Mouse (Mus musculus) liver, embryonic 16.5 days (tissue): ENCODE data around the gene Prss36. TPM values are rescaled to one million over a fixed set of nuclear protein-coding genes. Genes with fewer than 3 reads are reported as not detected.

Source experiments
- ATAC-seq: fragments of 200-750 bp; cut with Nextera tagmentation; 2 replicates; pipeline ENCODE4 v1.8.0; 2017; ENCODE audit warnings: low read depth, mild to moderate bottlenecking, moderate number of reproducible peaks, moderate library complexity
- H3K27ac ChIP-seq: fragments of 300-500 bp; sonication (generic); 2 replicates; pipeline ENCODE4 v1.5.1; 2014; ENCODE audit warnings: mild to moderate bottlenecking, low read length
- H3K27me3 ChIP-seq: fragments of 300-500 bp; sonication (generic); 2 replicates; pipeline ENCODE4 v1.6.1; 2014; ENCODE audit warnings: low read depth, low read length, mixed read lengths; ENCODE audit not compliant: control insufficient read depth, insufficient read depth
- H3K36me3 ChIP-seq: fragments of 300-500 bp; sonication (generic); 2 replicates; pipeline ENCODE4 v1.6.1; 2014; ENCODE audit warnings: mild to moderate bottlenecking; ENCODE audit not compliant: control insufficient read depth, insufficient read depth
- H3K4me1 ChIP-seq: fragments of 300-500 bp; sonication (generic); 2 replicates; pipeline ENCODE4 v1.6.1; 2014; ENCODE audit warnings: low read depth, low read length, mixed read lengths; ENCODE audit not compliant: control insufficient read depth
- H3K4me2 ChIP-seq: fragments of 300-500 bp; sonication (generic); 2 replicates; pipeline ENCODE4 v1.6.1; 2014; ENCODE audit warnings: low read depth, low read length, mixed read lengths
- H3K4me3 ChIP-seq: fragments of 300-500 bp; sonication (generic); 2 replicates; pipeline ENCODE4 v1.5.1; 2014; ENCODE audit warnings: low read depth, mild to moderate bottlenecking, low read length
- H3K9ac ChIP-seq: fragments of 300-500 bp; sonication (generic); 2 replicates; pipeline ENCODE4 v1.6.1; 2014; ENCODE audit warnings: low read depth, low read length
- H3K9me3 ChIP-seq: fragments of 300-500 bp; sonication (generic); replicated peaks from 2 replicates; pipeline ENCODE4 v1.6.1; 2016; ENCODE audit warnings: low read length; ENCODE audit not compliant: control insufficient read depth
- WGBS: fragments of 180-500 bp; shearing (Covaris S2); extraction: QIAGEN DNeasy Blood & Tissue Kit; methylation state at CpG from one replicate; pipeline ENCODE4 v1.1.7; 2014; ENCODE audit not compliant: insufficient replicate concordance; 5-methylcytosine and 5-hydroxymethylcytosine counted together
- polyA plus RNA-seq: library from polyadenylated mRNA; unstranded; fragments of >200 nt; fragmentation: Nextera tagmentation; extraction: Ambion mirVana; gene quantifications from 2 replicates; pipeline ENCODE4 v1.2.1, GENCODE M21; 2015

Prss36 gene
- polyA plus RNA-seq, 1 experiment from 2014 or later, result 3.0 TPM

GRCm38 (mm10) chr7:127887191-127887590 lies 59.3 kb downstream of the Prss36 start:
- peaks cover 4% of the 10 kb centered on the region for H3K4me1 ChIP-seq
- no peak overlapping the region for H3K9ac ChIP-seq
- 88% methylated on average over 8 of the region's 8 CpGs for WGBS

DNA sequence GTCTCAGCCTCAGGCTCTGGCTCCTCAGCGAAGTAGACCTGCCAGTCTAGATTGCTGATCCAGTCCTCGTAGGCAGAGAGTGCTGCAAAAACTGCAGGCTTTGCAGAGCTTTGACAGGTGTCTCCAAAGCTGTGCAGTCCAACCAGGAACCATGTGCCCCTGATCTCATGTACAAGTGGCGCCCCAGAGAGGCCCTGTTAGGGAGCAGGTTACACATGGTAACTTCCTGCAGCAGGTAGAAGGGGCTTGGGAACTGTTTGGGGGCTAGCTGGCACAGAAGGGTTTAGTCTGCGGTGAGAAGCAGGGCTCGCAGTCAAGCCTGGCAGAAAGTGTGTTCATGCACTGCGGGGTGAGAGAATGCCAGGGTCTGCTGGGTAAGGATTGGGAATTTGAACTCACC lies 60.0 kb downstream of the Prss36 start:
- H3K4me3 ChIP-seq, result no peak overlapping the region
- 0 out of 2 replicates have a peak overlapping the region, but pooled peaks have one; percentile 8 for H3K9ac ChIP-seq
- no peak overlapping the region for H3K4me2 ChIP-seq
- H3K27ac ChIP-seq, result no peak overlapping the region
- no peak for ATAC-seq
- peaks cover 3% of the 10 kb centered on the region; the same call in 1 of the 2 replicates for H3K9me3 ChIP-seq
- no peaks in the 10 kb centered on the region for H3K27me3 ChIP-seq
- H3K36me3 ChIP-seq, result peaks cover 36% of the 10 kb centered on the region
- peaks cover 4% of the 10 kb centered on the region for H3K4me1 ChIP-seq
- 88% methylated on average over 6 of the region's 6 CpGs for WGBS

More at GRCm38 (mm10) chr7:127887191-127887590, 59.3 kb downstream of the Prss36 start:
- Histone ChIP-seq H3K4me3 (no peak overlapping the region), H3K36me3 (peaks cover 30% of the 10 kb centered on the region), H3K27me3 (no peaks in the 10 kb centered on the region), H3K4me2 (no peak overlapping the region), H3K9me3 (no peaks in the 10 kb centered on the region), H3K27ac (no peak overlapping the region)
- ATAC-seq, result no peak

GRCm38 (mm10) chr7:127885951-127886350 lies 60.6 kb downstream of the Prss36 start:
- H3K4me3 ChIP-seq, result no peak overlapping the region
- WGBS, result 46% methylated on average over 6 of the region's 6 CpGs
- H3K27me3 ChIP-seq, result no peaks in the 10 kb centered on the region
- ATAC-seq, result no peak
- H3K27ac ChIP-seq, result no peak overlapping the region
- peaks cover 4% of the 10 kb centered on the region for H3K4me1 ChIP-seq
- no peak overlapping the region for H3K4me2 ChIP-seq
- H3K36me3 ChIP-seq, result peaks cover 42% of the 10 kb centered on the region
- H3K9ac ChIP-seq, result no peak overlapping the region
- peaks cover 3% of the 10 kb centered on the region for H3K9me3 ChIP-seq

Other genes starting within 250 kb of the Prss36 start
- gene Bcl7c, start 237.8 kb downstream of the Prss36 start, polyA plus RNA-seq, result 16.8 and 17.0 TPM in 2 replicates
- 2.0 and 2.5 TPM in 2 replicates for gene Ctf1, start 234.0 kb downstream of the Prss36 start, polyA plus RNA-seq
- 0.05 TPM in 2 replicates for gene Ctf2, start 214.6 kb downstream of the Prss36 start, polyA plus RNA-seq
- 1.9 and 2.0 TPM in 2 replicates for gene Fbxl19, start 202.2 kb downstream of the Prss36 start, polyA plus RNA-seq
- gene Orai3, start 176.9 kb downstream of the Prss36 start, polyA plus RNA-seq, result 11.2 and 12.9 TPM in 2 replicates
- gene Setd1a, start 170.1 kb downstream of the Prss36 start, polyA plus RNA-seq, result 7.5 and 7.9 TPM in 2 replicates
- gene Gm49388, start 161.1 kb downstream of the Prss36 start, polyA plus RNA-seq, result not detected in 2 replicates
- 72.9 and 80.3 TPM in 2 replicates for gene Hsd3b7, start 146.1 kb downstream of the Prss36 start, polyA plus RNA-seq
- gene Stx4a, start 122.4 kb downstream of the Prss36 start, polyA plus RNA-seq, result 11.8 TPM in 2 replicates
- gene Stx1b, start 122.2 kb downstream of the Prss36 start, polyA plus RNA-seq, result 0.25 and 0.40 TPM in 2 replicates
- gene Zfp646, start 70.5 kb downstream of the Prss36 start, polyA plus RNA-seq, result 4.8 and 4.9 TPM in 2 replicates
- 4.5 and 5.0 TPM in 2 replicates for gene Zfp668, start 69.9 kb downstream of the Prss36 start, polyA plus RNA-seq
- 0.28 and 0.41 TPM in 2 replicates for gene Prss53, start 55.8 kb downstream of the Prss36 start, polyA plus RNA-seq
- gene Gm21974, start 51.3 kb downstream of the Prss36 start, polyA plus RNA-seq, result not detected in 2 replicates
- gene Vkorc1, start 51.1 kb downstream of the Prss36 start, polyA plus RNA-seq, result 140 and 149 TPM in 2 replicates
- gene Bckdk, start 42.6 kb downstream of the Prss36 start, polyA plus RNA-seq, result 45.9 and 51.1 TPM in 2 replicates
- 12.9 and 13.3 TPM in 2 replicates for gene Kat8, start 34.2 kb downstream of the Prss36 start, polyA plus RNA-seq
- 14.8 and 18.5 TPM in 2 replicates for gene Prss8, start 16.6 kb downstream of the Prss36 start, polyA plus RNA-seq
- 86.5 and 92.3 TPM in 2 replicates for gene Fus, start 20.7 kb upstream of the Prss36 start, polyA plus RNA-seq
- 20.7 and 23.0 TPM in 2 replicates for gene Pycard, start 47.1 kb upstream of the Prss36 start, polyA plus RNA-seq
- 0.15 and 0.32 TPM in 2 replicates for gene Trim72, start 57.2 kb upstream of the Prss36 start, polyA plus RNA-seq
- 7.1 and 7.4 TPM in 2 replicates for gene Itgam, start 115.9 kb upstream of the Prss36 start, polyA plus RNA-seq
- 0.27 TPM in 1 of 2 replicates, not detected in the other for gene Gm49368, start 116.0 kb upstream of the Prss36 start, polyA plus RNA-seq
- gene Itgax, start 182.8 kb upstream of the Prss36 start, polyA plus RNA-seq, result 0.16 and 0.24 TPM in 2 replicates
- 0.04 and 0.13 TPM in 2 replicates for gene Itgad, start 207.7 kb upstream of the Prss36 start, polyA plus RNA-seq